Mouse (Mus musculus) brain, embryonic 14.5 days (tissue): Measurements from ENCODE around the gene Mxi1.

ENCODE experiments used
- CTCF ChIP-seq: fragments of 200-500 bp; IDR thresholded peaks from 2 replicates; pipeline ENCODE4 v1.5.1; 2012; ENCODE audit warnings: inconsistent platforms, mild to moderate bottlenecking, moderate library complexity, borderline replicate concordance; ENCODE audit not compliant: insufficient read depth, insufficient read length; ENCODE audit errors: extremely low read depth
- POLR2A ChIP-seq: fragments of 200-500 bp; IDR thresholded peaks from 2 replicates; pipeline ENCODE4 v1.6.1; 2012; ENCODE audit warnings: mild to moderate bottlenecking, inconsistent platforms, borderline replicate concordance; ENCODE audit not compliant: poor library complexity, insufficient read depth, insufficient read length, severe bottlenecking; ENCODE audit errors: extremely low read depth

GRCm38 (mm10) chr19:53414650-53415049 is 104.3 kb downstream of the Mxi1 start:
- TF ChIP-seq CTCF, result no peak
- no peak for TF ChIP-seq POLR2A
